Mouse (Mus musculus) right cerebral cortex, adult 2 months (tissue): Measurements from ENCODE around the gene Igfbp1.

Experiments used
- DNase-seq, 2 experiments: peaks; one replicate each; pipeline ENCODE4 v3.0.0; 2021 to 2022; ENCODE audit warnings: low spot score in 2 of 2

Igfbp1 gene

DNA sequence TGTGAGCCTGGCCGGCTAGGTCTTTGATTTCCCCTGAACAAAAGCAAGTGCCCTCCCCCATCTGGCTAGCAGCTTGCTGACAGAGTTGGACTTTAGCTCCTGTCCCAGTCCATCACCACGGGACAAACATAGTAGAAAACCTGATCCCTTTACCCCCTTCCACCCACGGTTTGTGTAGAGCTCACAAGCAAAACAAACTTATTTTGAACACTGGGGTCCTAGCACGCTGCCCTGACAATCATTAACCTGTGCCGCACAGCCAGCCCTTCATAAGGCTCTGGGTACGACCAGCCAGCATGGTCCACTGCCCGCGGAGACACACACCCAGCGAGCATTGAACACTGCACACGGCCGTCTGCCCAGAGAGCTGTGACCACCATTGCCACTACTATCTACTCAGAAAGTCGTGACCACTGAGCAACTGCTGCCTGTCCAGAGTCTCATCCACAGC is at the start of gene Igfbp1:
Igfbp1 (plus strand) TSS at position 292 of the 451 bp plus-strand sequence.
- DNase-seq, result no peak

GRCm38 (mm10) chr11:7147945-7148344 is 49.6 kb upstream of the Igfbp1 start:
- no peak for DNase-seq

DNA sequence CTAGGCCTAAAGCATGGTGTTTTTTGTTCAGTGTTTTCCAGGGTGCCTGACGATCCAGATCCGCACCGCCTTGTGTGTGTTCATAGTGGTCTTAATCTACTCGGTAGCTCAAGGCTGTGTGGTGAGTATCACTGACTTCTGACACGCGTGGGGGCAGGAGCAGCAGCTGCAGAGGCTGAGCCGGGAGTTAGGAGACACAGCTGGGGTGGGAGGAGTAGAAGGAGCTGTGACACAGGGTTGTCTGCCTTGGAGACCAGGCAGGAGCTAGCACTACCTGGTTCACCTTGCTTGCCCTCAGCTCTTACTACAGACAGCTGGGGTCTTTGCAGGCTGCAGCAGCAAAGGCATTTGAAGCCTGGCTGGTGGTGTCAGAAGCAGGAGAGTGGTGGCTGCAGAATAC is 48.1 kb upstream of the Igfbp1 start:
- no peak for DNase-seq

DNA sequence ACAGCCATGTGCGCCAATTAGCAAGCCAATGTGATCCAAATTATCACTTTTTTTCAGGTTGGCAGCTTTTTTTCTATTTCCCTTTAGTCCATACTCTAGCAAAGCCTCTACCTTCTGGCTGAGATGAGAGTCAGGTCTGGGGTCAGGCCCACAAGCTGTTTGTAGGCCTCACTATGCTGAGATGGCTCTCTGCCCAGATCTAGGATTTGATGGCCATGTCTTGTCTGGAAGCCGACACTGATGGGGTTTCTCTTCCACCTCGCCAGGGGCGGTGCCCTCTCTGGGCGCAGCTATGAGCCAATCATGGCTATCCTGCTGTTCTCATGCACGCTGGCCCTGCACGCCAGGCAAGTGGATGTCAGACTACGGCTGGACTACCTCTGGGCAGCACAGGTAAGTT is 47.1 kb upstream of the Igfbp1 start:
- DNase-seq, result no peak

DNA sequence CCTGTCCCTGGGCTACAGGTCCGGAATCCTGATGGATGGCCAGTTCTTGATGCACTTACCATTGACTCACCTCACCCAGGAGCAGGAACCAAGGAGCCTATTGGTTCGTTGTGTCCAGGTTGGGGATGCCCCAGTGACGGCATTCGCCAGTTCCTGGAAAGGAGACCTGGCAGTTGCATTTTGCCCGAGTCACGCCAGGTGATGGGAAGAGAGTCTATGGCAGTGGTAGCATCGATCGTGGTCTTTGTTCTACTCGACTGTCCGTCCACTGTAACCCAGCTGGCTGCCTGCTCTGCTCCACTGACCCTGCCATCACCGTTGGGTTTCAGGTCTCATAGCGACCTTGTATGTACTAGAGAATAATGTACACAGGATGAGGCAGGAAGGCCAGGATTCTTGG is 45.2 kb upstream of the Igfbp1 start:
- DNase-seq, result no peak

DNA sequence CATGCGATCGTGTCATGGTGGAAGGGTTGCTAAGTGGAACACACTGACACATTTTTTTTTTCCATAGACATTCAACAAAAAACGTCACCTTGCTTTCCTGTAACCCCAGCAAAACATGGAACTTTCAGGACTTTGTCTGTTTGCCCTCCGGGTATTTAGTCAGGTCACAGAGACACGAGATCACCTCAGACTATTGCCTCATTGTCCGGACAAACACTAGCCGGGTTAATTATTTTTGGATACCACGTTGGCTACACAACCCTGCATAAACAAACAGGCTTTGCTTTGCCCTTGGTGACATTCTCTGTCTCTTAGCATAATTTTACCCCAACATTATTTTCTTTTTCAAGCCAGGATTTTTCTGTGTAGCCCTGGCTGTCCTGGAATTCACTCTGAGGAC is 44.5 kb upstream of the Igfbp1 start:
- DNase-seq, result no peak

GRCm38 (mm10) chr11:7156427-7156826 is 41.2 kb upstream of the Igfbp1 start:
- no peak for DNase-seq

- no peak for DNase-seq
These were observed 39.4 kb upstream of the Igfbp1 start for GRCm38 (mm10) chr11:7158196-7158595.

DNA sequence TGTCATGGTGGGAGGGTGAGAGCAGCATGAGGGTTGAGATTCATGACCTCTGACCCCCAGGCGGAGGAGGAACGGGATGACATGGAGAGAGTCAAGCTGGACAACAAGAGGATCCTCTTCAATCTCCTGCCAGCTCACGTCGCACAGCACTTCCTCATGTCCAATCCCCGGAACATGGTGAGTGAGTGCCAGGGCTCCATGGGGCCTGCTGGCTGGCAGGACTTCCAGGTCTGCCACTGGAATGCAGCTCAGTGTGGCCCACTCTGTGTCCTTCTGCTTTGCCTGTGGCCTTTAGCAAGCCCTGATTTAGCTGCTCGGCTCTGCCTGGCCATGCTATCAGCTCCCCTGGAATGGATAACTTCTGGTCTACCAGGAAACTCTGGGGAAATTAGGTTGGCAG is 37.4 kb upstream of the Igfbp1 start:
- no peak for DNase-seq

DNA sequence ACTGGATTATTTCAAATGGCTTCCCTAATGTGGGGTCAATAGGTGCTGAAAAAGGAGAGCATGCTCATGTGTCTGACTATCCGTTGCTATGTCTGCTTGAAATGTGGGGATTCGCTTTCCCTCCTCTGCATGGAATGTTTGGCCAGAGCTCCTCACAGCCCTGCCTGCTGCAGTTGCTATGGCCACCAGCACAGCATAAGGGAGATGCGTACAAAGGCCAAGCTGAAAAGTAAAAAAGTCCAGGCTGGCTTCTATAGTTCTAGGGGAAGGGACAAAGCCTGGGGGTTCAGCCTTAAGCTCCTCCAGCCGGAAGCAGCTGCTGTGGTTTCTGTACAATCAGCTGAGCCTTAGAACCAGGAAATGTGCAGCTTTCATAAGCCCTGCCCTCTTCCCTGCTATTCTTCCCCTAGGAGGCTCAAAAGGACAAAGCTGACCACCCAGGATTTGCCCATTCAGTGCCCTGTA is 36.9 kb upstream of the Igfbp1 start:
- DNase-seq, result no peak

DNA sequence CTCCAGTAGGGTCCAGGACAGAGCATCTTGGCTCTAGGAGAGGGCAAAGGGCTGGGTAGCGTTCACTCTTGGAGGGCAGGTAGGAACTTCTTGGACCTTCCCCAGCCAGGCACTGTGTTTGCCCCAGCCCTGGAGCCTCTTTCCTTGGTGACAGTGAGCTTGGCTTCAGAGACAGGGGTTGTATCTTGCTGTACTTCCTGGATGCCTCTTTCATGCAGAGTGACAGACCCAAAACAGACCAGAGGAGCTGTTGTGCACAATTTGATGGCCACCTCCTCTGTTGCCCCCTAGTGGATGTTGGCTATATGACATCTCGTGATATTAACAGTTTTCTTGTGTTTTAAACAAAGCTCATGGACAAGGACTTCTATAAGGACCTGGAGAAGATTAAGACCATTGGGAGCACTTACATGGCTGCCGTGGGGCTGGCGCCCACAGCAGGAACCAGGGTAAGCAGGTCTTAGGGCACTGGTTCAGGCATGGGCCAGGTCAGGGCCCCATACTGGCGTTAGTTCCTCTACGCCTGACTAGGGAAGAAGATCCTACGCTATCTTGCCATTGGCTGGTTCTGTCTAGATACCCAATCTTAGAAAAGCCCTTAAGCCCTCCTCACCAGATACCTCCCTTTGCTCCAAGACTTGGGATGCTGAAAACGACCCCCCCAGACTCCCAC is 35.9 kb upstream of the Igfbp1 start:
- peak; percentile 42 to 57 for DNase-seq

DNA sequence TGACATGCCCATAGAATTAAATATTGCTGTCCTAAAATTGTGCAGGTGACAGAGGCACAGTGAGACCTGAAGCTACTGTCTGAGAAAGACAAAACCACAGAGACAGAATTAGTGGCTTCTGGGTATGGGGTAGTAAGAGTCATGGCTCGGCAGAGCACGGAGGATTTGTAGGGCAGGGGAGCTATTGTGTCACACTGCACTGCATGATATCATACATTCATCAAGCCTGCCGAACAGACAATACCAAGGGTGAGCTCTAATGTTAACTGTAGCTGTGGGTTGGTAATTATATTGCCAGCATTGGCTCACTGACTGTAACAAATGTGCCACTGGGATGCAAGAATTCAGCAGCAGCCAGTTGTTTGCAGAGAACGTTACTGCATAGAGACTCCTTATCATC is 33.2 kb upstream of the Igfbp1 start:
- DNase-seq, result no peak

DNA sequence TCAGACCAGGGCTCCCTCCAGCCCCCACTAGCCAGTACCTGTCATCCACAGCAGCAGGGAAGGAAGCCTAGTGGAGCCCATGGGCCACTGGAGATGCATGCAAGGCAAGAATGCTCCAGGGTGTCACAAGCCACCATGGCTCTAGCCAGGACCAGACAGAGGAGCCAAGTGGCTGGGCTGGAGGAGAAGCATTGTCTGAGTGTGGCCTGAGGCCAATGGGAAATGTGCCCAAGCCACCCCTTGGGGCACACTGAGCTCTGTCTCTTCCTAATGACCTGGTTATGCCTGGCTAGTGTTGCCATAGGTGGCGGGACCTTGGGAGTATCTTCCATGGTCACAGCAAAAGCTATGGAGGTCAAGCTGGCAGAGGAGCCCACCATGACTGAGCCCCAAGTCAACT is 27.9 kb upstream of the Igfbp1 start:
- DNase-seq, result no peak

GRCm38 (mm10) chr11:7173664-7174063 is 23.9 kb upstream of the Igfbp1 start:
- DNase-seq, result no peak

- DNase-seq, result no peak
These were observed 18.9 kb upstream of the Igfbp1 start for GRCm38 (mm10) chr11:7178724-7179123.

DNA sequence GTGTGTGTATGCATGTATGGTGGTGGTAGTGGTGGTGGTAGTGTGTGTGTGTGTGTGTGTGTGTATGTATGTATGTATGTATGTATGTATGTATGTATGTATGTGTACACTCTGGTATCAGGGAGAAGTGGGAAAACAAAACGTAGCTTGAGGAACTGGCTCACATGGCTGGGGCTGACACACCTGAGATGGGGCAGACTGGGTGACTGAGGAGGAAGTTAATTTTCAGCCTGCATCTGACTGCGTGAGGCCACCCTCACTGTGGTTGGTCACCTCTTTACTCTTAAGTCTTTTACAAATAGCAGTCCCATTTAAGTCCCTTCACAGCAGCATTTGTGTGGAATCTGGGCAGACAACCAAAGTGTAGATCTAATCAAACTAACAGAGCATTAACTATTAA is 18.3 kb upstream of the Igfbp1 start:
- DNase-seq, result no peak

DNA sequence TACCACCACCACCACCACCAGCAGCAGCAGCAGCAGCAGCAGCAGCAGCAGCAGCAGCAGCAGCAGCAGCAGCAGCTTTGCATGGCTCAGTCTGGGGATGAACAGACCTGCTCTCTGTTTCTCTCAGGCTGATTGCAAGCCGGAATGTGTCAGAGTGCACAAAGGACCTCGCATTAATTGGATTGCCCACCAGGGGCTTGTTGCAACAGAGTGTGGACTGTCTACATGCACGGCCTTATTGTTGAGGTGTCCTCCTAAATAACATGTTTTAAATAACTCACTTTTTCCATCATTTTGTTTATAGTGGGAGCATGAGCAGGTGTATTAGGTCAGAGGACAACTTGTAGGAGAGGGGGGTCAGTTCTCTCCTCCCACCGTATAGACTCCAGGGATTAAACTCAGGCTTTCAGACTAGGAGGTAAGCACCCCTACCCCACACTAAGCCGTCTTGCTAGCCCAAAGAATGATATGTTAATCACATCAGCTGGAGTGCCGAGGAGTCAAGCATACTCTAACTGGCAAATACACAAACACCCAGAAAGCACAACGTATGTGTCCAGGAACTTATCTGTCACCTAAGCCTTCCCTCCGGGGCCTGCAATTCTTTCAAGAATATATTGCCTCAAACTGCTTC is 15.1 kb upstream of the Igfbp1 start:
- DNase-seq, result no peak

GRCm38 (mm10) chr11:7184420-7184819 is 13.2 kb upstream of the Igfbp1 start:
- DNase-seq, result no peak

DNA sequence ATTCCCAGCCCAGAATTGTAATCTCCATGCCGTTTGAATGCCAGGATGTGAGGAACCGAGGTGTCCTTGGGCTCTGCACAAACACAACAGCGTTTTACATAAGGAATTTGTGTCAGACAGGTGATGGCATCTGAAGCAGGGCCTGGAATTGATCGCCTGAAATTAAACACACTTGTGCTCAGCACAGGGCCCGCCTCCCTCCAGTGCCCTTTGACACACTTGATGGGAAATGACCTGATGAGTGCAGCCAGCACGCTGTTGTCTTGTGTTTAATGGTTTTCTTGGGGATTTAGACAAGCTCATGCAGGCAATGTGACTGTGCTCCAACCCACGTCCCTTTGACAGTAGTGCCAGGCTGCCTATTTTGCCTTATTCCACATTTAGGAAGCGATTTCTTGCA is 10.1 kb upstream of the Igfbp1 start:
- no peak for DNase-seq

- DNase-seq, result no peak
These were observed 9.1 kb upstream of the Igfbp1 start, which contains the start of gene Gm11985 for GRCm38 (mm10) chr11:7188469-7188868. Gene Gm11985, minus strand, starts transcription at chr11:7188569.

DNA sequence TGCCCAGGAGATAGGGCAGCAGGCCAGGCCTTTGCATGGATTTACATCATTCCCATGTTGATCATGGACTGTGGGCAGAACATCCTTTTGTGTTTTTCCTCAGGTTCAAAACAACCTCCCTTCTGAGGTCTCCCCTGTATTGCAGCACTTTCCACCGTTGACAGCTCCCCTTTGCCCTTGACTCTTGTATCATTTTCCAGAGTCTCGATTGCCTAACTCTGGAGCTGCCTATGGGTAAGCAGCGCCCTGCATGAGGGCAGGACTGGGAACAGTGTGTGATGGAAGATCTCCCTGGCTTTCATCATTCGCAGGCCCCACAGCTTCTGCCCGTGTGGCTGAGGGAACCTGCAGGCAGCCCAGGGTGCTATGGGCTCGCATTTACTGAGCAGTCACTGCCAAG is 4.9 kb upstream of the Igfbp1 start:
- no peak for DNase-seq

DNA sequence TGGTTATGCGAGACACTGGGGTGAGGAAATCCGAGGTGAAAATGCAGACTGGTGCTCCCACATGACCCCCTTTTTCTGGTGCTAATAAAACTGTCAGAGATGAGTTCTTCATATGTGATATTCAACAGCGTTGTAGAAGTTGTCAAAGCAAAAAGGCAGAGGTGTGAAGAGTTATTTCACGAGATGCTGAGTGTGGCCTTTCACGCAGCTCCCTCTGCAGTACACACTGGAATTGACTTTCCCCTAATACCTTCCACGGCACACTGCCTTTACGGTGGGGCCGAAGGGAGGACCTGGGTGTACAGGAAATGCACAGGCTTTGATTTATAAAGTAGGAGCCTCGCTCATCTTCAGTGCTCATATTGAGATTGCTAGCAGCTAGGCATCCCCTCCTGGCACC is 4.4 kb upstream of the Igfbp1 start:
- no peak for DNase-seq
